9 mouse cellular contexts compared by ENCODE assay signal in genomic region chr12:105038918-105039317, GRCm38 (mm10). TPM values are rescaled to one million over a fixed set of nuclear protein-coding genes. Genes with fewer than 3 reads are reported as not detected.
DNase-seq lines count a peak whose midpoint lies in the region; ATAC-seq and TF ChIP-seq lines count a peak whose summit lies in the region.
"Had no signal": no experiment of that assay in that cellular context is flagged by ENCODE, and none has a peak within 500 bp of the region (broad histone marks: within the 10 kb centered on the region; RNA-seq: fewer than 3 reads in every experiment).

No protein-coding gene starts in this region.

- H3K9ac ChIP-seq in hindbrain, embryonic 13.5 days, result 0 out of 2 replicates have a peak overlapping the region, but pooled peaks have one; percentile 1
- no peak overlapping the region for H3K9ac ChIP-seq in hindbrain, embryonic 11.5 days (ENCODE audit: low read depth, low read length)
- peak overlapping the region; percentile 67 for H3K9ac ChIP-seq in liver, embryonic 11.5 days (ENCODE audit: low read depth, low read length)
- 0 out of 2 replicates have a peak overlapping the region, but pooled peaks have one; percentile 10 for H3K9ac ChIP-seq in stomach, embryonic 14.5 days (replicated peaks; ENCODE audit: low read depth, low read length)
- H3K9ac ChIP-seq in midbrain, postnatal 0 days (replicated peaks; ENCODE audit: low read length, poor library complexity, severe bottlenecking), result no peak overlapping the region

- H3K4me2 ChIP-seq in hindbrain, embryonic 13.5 days, result no peak overlapping the region
- no peak overlapping the region for H3K4me2 ChIP-seq in hindbrain, embryonic 11.5 days (replicated peaks; ENCODE audit: low read depth, low read length)
- peak overlapping the region; percentile 80 for H3K4me2 ChIP-seq in liver, embryonic 11.5 days
- H3K4me2 ChIP-seq in stomach, embryonic 14.5 days (replicated peaks; ENCODE audit: low read depth, low read length), result no peak overlapping the region
- no peak overlapping the region for H3K4me2 ChIP-seq in midbrain, postnatal 0 days (ENCODE audit: low read depth, low read length, poor library complexity, severe bottlenecking)

- no peak overlapping the region for H3K4me3 ChIP-seq in hindbrain, embryonic 13.5 days
- no peak overlapping the region for H3K4me3 ChIP-seq in hindbrain, embryonic 11.5 days (ENCODE audit: low read depth, low read length)
- H3K4me3 ChIP-seq in liver, embryonic 11.5 days (ENCODE audit: low read depth, low read length), result peak overlapping the region; percentile 97
- no peak overlapping the region for H3K4me3 ChIP-seq in stomach, embryonic 14.5 days (ENCODE audit: low read depth, low read length)
- H3K4me3 ChIP-seq in midbrain, postnatal 0 days (ENCODE audit: low read depth, low read length), result no peak overlapping the region

- H3K27me3 ChIP-seq in hindbrain, embryonic 13.5 days, result no peaks in the 10 kb centered on the region
- H3K27me3 ChIP-seq in hindbrain, embryonic 11.5 days (ENCODE audit: control insufficient read depth, insufficient read depth, low read length), result no peaks in the 10 kb centered on the region
- H3K27me3 ChIP-seq in liver, embryonic 11.5 days (replicated peaks; ENCODE audit: control insufficient read depth, insufficient read depth, low read length), result no peaks in the 10 kb centered on the region
- no peaks in the 10 kb centered on the region for H3K27me3 ChIP-seq in stomach, embryonic 14.5 days (ENCODE audit: control insufficient read depth, insufficient read depth, low read length)
- no peaks in the 10 kb centered on the region for H3K27me3 ChIP-seq in midbrain, postnatal 0 days (ENCODE audit: insufficient read depth, low read length)

- peaks cover 50% of the 10 kb centered on the region for H3K4me1 ChIP-seq in hindbrain, embryonic 13.5 days (replicated peaks)
- H3K4me1 ChIP-seq in hindbrain, embryonic 11.5 days (replicated peaks; ENCODE audit: control insufficient read depth, insufficient read depth, low read length), result peaks cover 3% of the 10 kb centered on the region; the same call in 1 of the 2 replicates
- peaks cover 64% of the 10 kb centered on the region for H3K4me1 ChIP-seq in liver, embryonic 11.5 days (replicated peaks; ENCODE audit: control insufficient read depth, insufficient read depth, low read length)
- H3K4me1 ChIP-seq in stomach, embryonic 14.5 days (ENCODE audit: control insufficient read depth, insufficient read depth, low read length), result peaks cover 16% of the 10 kb centered on the region; the same call in 1 of the 2 replicates
- H3K4me1 ChIP-seq in midbrain, postnatal 0 days (ENCODE audit: insufficient read depth, low read length), result peaks cover 9% of the 10 kb centered on the region; the same call in 1 of the 2 replicates

- H3K9me3 ChIP-seq in hindbrain, embryonic 13.5 days, result no peaks in the 10 kb centered on the region
- no peaks in the 10 kb centered on the region for H3K9me3 ChIP-seq in hindbrain, embryonic 11.5 days (ENCODE audit: control insufficient read depth, low read length)
- H3K9me3 ChIP-seq in liver, embryonic 11.5 days (ENCODE audit: control insufficient read depth, low read length), result no peaks in the 10 kb centered on the region
- H3K9me3 ChIP-seq in stomach, embryonic 14.5 days (ENCODE audit: control insufficient read depth, low read depth, low read length), result no peaks in the 10 kb centered on the region
- H3K9me3 ChIP-seq in midbrain, postnatal 0 days (ENCODE audit: low read length), result no peaks in the 10 kb centered on the region

- TF ChIP-seq CTCF in midbrain, postnatal 0 days (IDR thresholded peaks at IDR 0.05), result no peak

- H3K27ac ChIP-seq in hindbrain, embryonic 13.5 days, result no peak overlapping the region
- no peak overlapping the region for H3K27ac ChIP-seq in hindbrain, embryonic 11.5 days (ENCODE audit: low read depth, low read length)
- peak overlapping the region; percentile 97 for H3K27ac ChIP-seq in liver, embryonic 11.5 days (ENCODE audit: low read depth, low read length)
- peak overlapping the region; percentile 1; the same call in 1 of the 2 replicates for H3K27ac ChIP-seq in stomach, embryonic 14.5 days (ENCODE audit: low read length)
- no peak overlapping the region for H3K27ac ChIP-seq in midbrain, postnatal 0 days (ENCODE audit: low read depth, low read length)

- H3K36me3 ChIP-seq in hindbrain, embryonic 13.5 days, result peaks cover 31% of the 10 kb centered on the region
- 0 out of 2 replicates have a peak, but pooled peaks cover 4% of the 10 kb centered on the region for H3K36me3 ChIP-seq in hindbrain, embryonic 11.5 days (ENCODE audit: control insufficient read depth, insufficient read depth, low read length)
- H3K36me3 ChIP-seq in liver, embryonic 11.5 days (ENCODE audit: control insufficient read depth, insufficient read depth, low read length), result peaks cover 40% of the 10 kb centered on the region
- H3K36me3 ChIP-seq in stomach, embryonic 14.5 days (ENCODE audit: control insufficient read depth, insufficient read depth, low read length), result peaks cover 21% of the 10 kb centered on the region
- H3K36me3 ChIP-seq in midbrain, postnatal 0 days (ENCODE audit: insufficient read depth, low read length), result peaks cover 23% of the 10 kb centered on the region

- DNase-seq in hindbrain, embryonic 11.5 days (ENCODE audit: low spot score), result no peak
- no peak for DNase-seq in liver, embryonic 11.5 days (ENCODE audit: low spot score)
- DNase-seq in frontal cortex, postnatal 36 days (ENCODE audit: low spot score in 2 of 2), result no peak
- no peak for DNase-seq in adipocyte (ENCODE audit: low spot score)
- no peak for DNase-seq in midbrain, postnatal 0 days (ENCODE audit: low spot score)
- DNase-seq: gastrocnemius, postnatal 36 days had no signal

- ATAC-seq in hindbrain, embryonic 13.5 days (ENCODE audit: low FRiP score), result no peak
- no peak for ATAC-seq in hindbrain, embryonic 11.5 days (ENCODE audit: low FRiP score)
- peak; percentile 62 for ATAC-seq in common myeloid progenitor, adult 5-6 weeks (replicated peaks; ENCODE audit: low read depth, poor library complexity, severe bottlenecking)
- peak; percentile 88 for ATAC-seq in liver, embryonic 11.5 days (replicated peaks; ENCODE audit: low FRiP score)
- peak; percentile 84 for ATAC-seq in stomach, embryonic 14.5 days (ENCODE audit: insufficient number of reproducible peaks, insufficient read depth, low FRiP score, low read depth)
- no peak for ATAC-seq in midbrain, postnatal 0 days (ENCODE audit: low FRiP score)

- 86% methylated on average over 7 of the region's 7 CpGs for WGBS in hindbrain, embryonic 13.5 days
- 91% methylated on average over 7 of the region's 7 CpGs for WGBS in hindbrain, embryonic 11.5 days
- WGBS in liver, embryonic 11.5 days, result 33% methylated on average over 7 of the region's 7 CpGs
- WGBS in stomach, embryonic 14.5 days, result 55% methylated on average over 7 of the region's 7 CpGs
- 85% methylated on average over 7 of the region's 7 CpGs for WGBS in midbrain, postnatal 0 days

RNA-seq across cellular contexts. Expression of gene Glrx5, which starts 6.4 kb away (rescaled TPM):
- polyA plus RNA-seq in hindbrain, embryonic 13.5 days (2015; fragmentation: Nextera tagmentation; extraction: Ambion mirVana), result 156 and 158 TPM in 2 replicates
- polyA plus RNA-seq in hindbrain, embryonic 11.5 days (2014; fragmentation: Nextera tagmentation; extraction: Ambion mirVana), result 179 and 198 TPM in 2 replicates
- total RNA-seq in common myeloid progenitor, adult 5-6 weeks (2017), result 30.1 and 42.8 TPM in 2 replicates
- polyA plus RNA-seq in liver, embryonic 11.5 days (2014; fragmentation: Nextera tagmentation; extraction: Ambion mirVana), result 610 and 611 TPM in 2 replicates
- 144 and 160 TPM in 2 replicates for polyA plus RNA-seq in stomach, embryonic 14.5 days (2014; fragmentation: Nextera tagmentation; extraction: Ambion mirVana)
- 35.8 and 50.9 TPM in 2 replicates for total RNA-seq in midbrain, postnatal 0 days (2014; rRNA removed)
- 175 and 185 TPM in 2 replicates for polyA plus RNA-seq in midbrain, postnatal 0 days (2015; fragmentation: Nextera tagmentation; extraction: Ambion mirVana)

RNA-seq across cellular contexts. Expression of gene Syne3, which starts 29.3 kb away (rescaled TPM):
- 0.25 and 0.31 TPM in 2 replicates for polyA plus RNA-seq in hindbrain, embryonic 13.5 days (2015; fragmentation: Nextera tagmentation; extraction: Ambion mirVana)
- polyA plus RNA-seq in hindbrain, embryonic 11.5 days (2014; fragmentation: Nextera tagmentation; extraction: Ambion mirVana), result 0.11 and 0.13 TPM in 2 replicates
- 23.0 and 25.3 TPM in 2 replicates for total RNA-seq in common myeloid progenitor, adult 5-6 weeks (2017)
- 1.4 and 1.8 TPM in 2 replicates for polyA plus RNA-seq in liver, embryonic 11.5 days (2014; fragmentation: Nextera tagmentation; extraction: Ambion mirVana)
- 0.22 and 0.59 TPM in 2 replicates for polyA plus RNA-seq in stomach, embryonic 14.5 days (2014; fragmentation: Nextera tagmentation; extraction: Ambion mirVana)
- 0.93 and 1.4 TPM in 2 replicates for total RNA-seq in midbrain, postnatal 0 days (2014; rRNA removed)
- polyA plus RNA-seq in midbrain, postnatal 0 days (2015; fragmentation: Nextera tagmentation; extraction: Ambion mirVana), result 0.44 and 0.85 TPM in 2 replicates

Comparison
In these comparisons a context has a peak if more than half of its experiments do, and no peak if none do; other contexts are left out.
1. H3K9ac ChIP-seq: peak in hindbrain, embryonic 13.5 days (single experiment), liver, embryonic 11.5 days (single experiment) and stomach, embryonic 14.5 days (single experiment); none in hindbrain, embryonic 11.5 days (single experiment) and midbrain, postnatal 0 days (single experiment).
2. ATAC-seq: peak in common myeloid progenitor, adult 5-6 weeks (single experiment), liver, embryonic 11.5 days (single experiment) and stomach, embryonic 14.5 days (single experiment); none in hindbrain, embryonic 13.5 days (single experiment), hindbrain, embryonic 11.5 days (single experiment) and midbrain, postnatal 0 days (single experiment).
3. H3K27ac ChIP-seq: peak in liver, embryonic 11.5 days (single experiment) and stomach, embryonic 14.5 days (single experiment); none in hindbrain, embryonic 13.5 days (single experiment), hindbrain, embryonic 11.5 days (single experiment) and midbrain, postnatal 0 days (single experiment).